Mouse (Mus musculus): Measurements from ENCODE around the gene Kcnj15. TPM values are rescaled to one million over a fixed set of nuclear protein-coding genes. Genes with fewer than 3 reads are reported as not detected.

The Kcnj15 gene
- polyA plus RNA-seq, 1 experiment = 0.22 TPM

DNA sequence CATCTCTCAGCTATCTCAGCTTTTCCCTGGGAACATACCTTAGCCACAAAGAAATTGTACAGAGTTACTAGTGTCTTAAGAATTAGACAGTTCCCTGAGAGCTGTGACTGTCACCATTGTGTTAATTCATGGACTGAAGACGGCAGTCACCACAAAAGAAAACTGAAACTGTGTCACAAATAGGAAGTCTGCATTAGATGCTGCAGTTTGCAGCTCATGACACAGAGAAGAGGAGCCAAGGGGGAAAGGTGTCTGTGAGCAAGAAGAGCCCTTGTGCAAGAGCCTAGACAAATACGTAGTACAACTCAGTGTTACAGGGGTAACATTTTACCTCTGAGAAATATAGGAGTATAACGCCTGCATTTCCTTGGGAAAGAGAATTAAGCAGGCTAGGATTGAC lies 40.3 kb downstream of the Kcnj15 start:
- TF ChIP-seq POLR2A (IDR thresholded peaks at IDR 0.05; ENCODE audit: borderline replicate concordance, extremely low read depth, insufficient read depth, insufficient read length, poor library complexity, severe bottlenecking) (no peak), CTCF (IDR thresholded peaks at IDR 0.05; ENCODE audit: borderline replicate concordance, extremely low read depth, insufficient read depth, insufficient read length) (no peak)
- no peak for DNase-seq (ENCODE audit: low read depth)

DNA sequence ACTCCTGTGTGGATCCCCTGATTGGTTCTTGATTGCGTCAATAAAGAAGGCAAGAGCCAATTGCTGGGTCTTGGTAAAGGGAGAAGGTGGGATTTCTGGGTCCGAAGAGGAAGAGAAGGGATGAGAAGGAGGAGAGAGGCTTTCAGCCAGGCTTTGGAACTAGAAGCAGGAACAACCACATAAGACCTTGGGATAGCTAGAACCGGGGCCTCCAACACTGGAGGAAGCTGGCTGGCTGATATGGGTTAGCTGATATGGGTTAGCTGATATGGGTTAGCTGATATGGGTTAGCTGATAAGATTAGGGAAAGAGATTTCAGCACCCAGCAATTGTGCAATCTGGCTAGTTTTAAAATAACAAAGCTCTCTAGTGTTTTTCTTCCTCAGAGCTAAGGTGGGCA lies 44.3 kb downstream of the Kcnj15 start:
- DNase-seq (ENCODE audit: low read depth) = no peak
- TF ChIP-seq CTCF (IDR thresholded peaks at IDR 0.05; ENCODE audit: borderline replicate concordance, extremely low read depth, insufficient read depth, insufficient read length) (no peak), POLR2A (IDR thresholded peaks at IDR 0.05; ENCODE audit: borderline replicate concordance, extremely low read depth, insufficient read depth, insufficient read length, poor library complexity, severe bottlenecking) (no peak)

DNA sequence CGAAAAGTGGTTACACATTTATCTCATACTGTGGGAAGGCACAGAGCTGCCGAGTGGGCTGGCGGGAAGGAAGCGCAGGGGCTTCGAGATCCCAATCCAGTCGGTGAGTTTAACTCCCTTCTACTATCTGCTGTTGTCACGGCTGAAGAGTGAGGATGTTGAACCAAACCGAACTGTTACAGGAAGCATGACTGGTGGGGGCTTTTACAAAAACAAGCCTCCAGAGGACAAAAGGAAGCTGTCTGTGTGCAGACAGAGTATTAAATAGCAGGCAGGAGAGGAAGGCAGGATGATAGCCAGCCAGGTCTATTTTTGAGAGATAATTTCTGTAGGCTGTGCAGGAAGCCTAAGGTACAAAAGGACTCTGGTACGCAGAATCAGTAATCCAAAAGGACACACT lies 46.3 kb downstream of the Kcnj15 start:
- DNase-seq (ENCODE audit: low read depth) = no peak
- TF ChIP-seq CTCF (IDR thresholded peaks at IDR 0.05; ENCODE audit: borderline replicate concordance, extremely low read depth, insufficient read depth, insufficient read length) (no peak), POLR2A (IDR thresholded peaks at IDR 0.05; ENCODE audit: borderline replicate concordance, extremely low read depth, insufficient read depth, insufficient read length, poor library complexity, severe bottlenecking) (no peak)

DNA sequence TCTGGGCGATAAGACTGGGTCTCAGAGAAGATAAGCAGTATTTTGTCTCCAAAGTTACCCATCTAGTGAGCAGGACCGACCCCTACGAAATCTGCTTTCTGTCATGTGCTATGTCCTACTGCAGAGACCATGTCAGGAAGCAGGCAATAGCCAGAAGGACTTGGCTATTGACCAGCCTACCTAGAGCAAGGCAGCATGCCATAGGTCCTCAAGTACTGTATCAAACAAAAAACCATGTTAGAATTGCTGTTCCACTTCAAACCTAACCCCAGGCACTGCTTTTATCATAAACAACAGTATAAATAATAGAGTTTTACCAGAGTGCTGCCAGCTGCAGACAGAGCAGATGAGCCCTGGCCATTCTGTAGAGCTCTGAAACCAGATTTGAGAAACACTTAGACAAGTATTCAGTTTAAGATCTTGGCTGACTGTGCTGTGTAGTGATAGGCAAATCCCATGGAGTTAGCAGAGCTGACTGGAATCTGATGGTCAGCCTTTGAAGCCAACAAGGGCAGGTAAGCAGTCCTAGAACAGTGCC lies 50.5 kb downstream of the Kcnj15 start:
- TF ChIP-seq POLR2A (IDR thresholded peaks at IDR 0.05; ENCODE audit: borderline replicate concordance, extremely low read depth, insufficient read depth, insufficient read length, poor library complexity, severe bottlenecking) = no peak
- TF ChIP-seq CTCF (IDR thresholded peaks at IDR 0.05; ENCODE audit: borderline replicate concordance, extremely low read depth, insufficient read depth, insufficient read length) = no peak
- DNase-seq (ENCODE audit: low read depth) = no peak

DNA sequence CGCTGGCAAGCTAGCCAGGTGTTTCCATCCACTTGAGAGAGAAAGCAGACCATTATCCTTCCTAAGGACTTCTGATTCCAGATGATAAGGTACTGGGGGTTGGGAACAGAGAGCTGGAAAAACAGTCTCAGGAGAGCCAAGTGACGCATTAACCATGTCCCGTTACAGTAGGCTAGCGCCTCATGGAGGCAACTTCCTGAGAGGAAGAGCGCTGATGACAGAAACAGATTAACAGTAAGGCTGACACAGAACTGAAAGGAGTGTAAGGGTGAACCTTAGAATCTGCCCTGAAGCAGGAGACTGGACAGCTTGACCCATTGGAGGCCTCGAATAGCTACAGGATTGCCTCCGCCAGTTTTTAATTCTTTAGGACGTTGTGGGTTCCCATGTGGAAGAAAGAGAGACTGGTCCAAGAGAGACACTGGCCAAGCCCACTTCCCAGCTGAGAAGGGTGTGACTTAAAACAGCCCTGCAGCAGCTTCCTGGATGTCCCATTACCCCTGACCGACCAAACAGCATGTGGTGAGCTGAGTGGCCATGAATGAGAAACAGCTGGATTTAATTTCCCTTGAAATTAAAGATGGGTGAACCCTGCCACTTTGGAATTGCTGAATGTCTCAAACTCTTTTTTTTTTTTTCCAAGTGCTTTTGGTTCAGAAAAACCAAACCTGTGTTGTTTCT lies 64.7 kb downstream of the Kcnj15 start:
- DNase-seq (ENCODE audit: low read depth) = no peak
- TF ChIP-seq CTCF (IDR thresholded peaks at IDR 0.05; ENCODE audit: borderline replicate concordance, extremely low read depth, insufficient read depth, insufficient read length) (no peak), POLR2A (IDR thresholded peaks at IDR 0.05; ENCODE audit: borderline replicate concordance, extremely low read depth, insufficient read depth, insufficient read length, poor library complexity, severe bottlenecking) (no peak)

DNA sequence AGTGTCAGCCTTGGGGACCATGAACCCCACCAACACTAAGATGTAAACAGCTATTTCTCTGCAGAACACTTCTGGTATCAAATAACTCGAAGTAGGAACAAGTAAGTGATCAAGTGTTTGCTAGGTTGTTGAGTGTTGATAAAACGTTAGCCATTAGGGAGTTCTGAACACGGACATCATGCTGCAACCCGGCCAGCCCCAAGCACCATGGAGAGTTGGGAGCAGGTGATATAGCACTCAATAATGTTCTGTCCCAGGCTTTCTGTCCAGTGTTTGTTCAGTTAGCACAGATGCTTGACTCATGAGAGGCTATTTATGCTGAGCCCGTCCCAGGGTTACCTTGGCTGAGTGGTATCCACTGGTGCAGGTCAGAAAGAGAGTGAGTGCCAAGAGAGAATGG lies 74.8 kb downstream of the Kcnj15 start:
- TF ChIP-seq POLR2A (IDR thresholded peaks at IDR 0.05; ENCODE audit: borderline replicate concordance, extremely low read depth, insufficient read depth, insufficient read length, poor library complexity, severe bottlenecking) (no peak), CTCF (IDR thresholded peaks at IDR 0.05; ENCODE audit: borderline replicate concordance, extremely low read depth, insufficient read depth, insufficient read length) (no peak)
- DNase-seq (ENCODE audit: low read depth) = no peak

DNA sequence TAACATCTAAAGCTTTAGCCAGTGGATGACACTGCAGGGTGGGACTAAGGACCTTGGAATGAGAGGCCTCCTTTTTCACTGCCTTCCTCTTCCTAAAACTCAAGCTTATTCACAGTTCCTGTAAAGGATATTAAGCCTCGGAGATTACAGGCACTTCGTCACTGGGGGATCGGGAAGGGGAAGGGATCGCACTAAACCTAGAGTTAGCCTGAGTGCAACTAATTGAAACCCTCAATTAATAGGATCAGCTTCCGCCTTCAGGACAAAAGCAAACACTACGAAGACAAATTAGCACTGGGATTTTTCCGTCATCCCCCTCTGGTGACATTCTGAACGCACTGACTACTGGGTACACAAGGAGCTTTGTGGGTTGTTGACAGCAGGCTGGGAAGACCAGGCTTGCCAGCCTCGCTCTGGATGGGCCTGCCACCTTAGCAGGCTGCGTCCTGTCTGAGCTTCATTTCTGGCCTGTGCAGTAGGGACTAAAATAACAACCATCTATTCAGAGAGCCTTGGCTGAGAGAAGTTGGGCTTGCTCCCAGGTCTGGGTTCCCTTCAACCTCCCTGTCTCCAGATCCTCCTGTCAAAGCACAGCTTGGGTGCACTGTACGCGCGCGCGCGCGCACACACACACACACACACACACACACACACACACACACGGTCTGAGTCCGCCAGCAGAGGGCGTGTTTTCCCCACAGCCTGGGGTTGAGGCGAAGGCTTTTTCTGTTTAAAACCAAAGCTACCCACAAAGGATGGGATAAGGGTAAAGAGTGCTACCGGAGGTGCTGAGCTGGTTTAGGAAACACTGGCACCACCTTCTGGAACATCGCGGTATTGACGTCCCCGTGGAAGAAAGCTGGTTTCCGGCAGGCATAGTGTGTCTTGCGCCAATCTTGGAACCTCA lies 83.8 kb downstream of the Kcnj15 start:
- DNase-seq (ENCODE audit: low read depth) = peak; percentile 94
- TF ChIP-seq POLR2A (IDR thresholded peaks at IDR 0.05; ENCODE audit: borderline replicate concordance, extremely low read depth, insufficient read depth, insufficient read length, poor library complexity, severe bottlenecking) (no peak), CTCF (IDR thresholded peaks at IDR 0.05; ENCODE audit: borderline replicate concordance, extremely low read depth, insufficient read depth, insufficient read length) (peak; percentile 70)

DNA sequence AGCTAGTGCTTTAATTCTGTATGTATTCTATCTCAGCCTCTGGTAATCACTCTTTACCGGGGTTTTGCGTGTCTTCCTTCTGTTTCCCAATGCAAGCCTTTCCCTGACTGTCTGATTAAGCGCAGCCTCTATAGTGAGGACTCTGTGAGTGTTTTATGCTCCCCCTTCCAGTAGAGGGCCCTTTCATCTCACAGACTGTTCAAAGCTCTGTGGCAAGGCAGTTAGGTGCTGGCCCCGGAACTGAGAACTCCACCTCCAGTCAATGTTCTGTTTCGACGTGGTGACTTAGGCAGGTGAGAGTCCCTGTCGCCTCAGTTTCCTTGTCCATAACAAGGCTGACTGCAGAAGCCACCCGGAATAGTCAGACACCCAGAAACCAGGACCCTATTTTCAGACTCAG lies 84.7 kb downstream of the Kcnj15 start:
- DNase-seq (ENCODE audit: low read depth) = no peak
- TF ChIP-seq CTCF (IDR thresholded peaks at IDR 0.05; ENCODE audit: borderline replicate concordance, extremely low read depth, insufficient read depth, insufficient read length) = no peak

DNA sequence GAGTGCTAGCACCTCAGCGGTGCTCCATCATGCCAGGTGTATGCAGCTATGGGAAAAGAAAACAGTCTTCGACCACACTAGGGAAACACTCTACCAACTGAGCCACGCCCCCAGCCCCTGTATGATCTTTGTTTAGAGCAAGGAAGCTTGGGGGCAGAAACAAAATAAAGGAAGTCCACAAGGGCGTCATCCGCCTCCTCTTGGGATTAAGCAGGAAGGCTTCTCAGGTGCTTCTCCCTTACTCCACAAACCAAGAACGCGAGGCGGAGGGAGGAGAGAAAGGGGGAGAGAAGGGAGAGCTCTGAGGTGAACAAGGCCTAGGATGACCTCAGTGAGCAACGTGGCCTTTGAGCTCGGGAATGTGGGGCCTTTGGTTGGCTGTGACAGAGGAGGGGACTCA lies 87.6 kb downstream of the Kcnj15 start:
- TF ChIP-seq POLR2A (IDR thresholded peaks at IDR 0.05; ENCODE audit: borderline replicate concordance, extremely low read depth, insufficient read depth, insufficient read length, poor library complexity, severe bottlenecking) = no peak
- TF ChIP-seq CTCF (IDR thresholded peaks at IDR 0.05; ENCODE audit: borderline replicate concordance, extremely low read depth, insufficient read depth, insufficient read length) = no peak
- DNase-seq (ENCODE audit: low read depth) = no peak

DNA sequence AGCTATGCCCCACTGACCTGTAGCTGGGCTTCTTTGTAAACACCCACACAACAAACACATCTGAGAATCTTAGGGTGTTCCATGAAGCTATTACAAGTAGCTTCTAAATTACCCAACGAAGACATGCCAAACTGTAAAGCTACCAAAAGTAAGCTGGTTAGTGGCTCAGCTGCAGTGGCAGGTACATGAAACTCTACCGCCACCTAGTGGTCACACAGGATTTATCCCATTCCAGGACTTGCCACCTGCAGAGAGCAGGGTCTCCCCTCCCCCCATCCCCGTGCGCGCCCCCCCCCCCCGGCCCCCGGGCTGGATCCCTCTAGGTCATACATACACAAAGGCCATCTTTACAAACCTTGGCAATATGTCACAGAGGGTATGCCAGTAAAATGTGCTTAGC lies 88.5 kb downstream of the Kcnj15 start:
- TF ChIP-seq CTCF (IDR thresholded peaks at IDR 0.05; ENCODE audit: borderline replicate concordance, extremely low read depth, insufficient read depth, insufficient read length) = peak; percentile 80
- no peak for TF ChIP-seq POLR2A (IDR thresholded peaks at IDR 0.05; ENCODE audit: borderline replicate concordance, extremely low read depth, insufficient read depth, insufficient read length, poor library complexity, severe bottlenecking)
- peak; percentile 90 for DNase-seq (ENCODE audit: low read depth)

DNA sequence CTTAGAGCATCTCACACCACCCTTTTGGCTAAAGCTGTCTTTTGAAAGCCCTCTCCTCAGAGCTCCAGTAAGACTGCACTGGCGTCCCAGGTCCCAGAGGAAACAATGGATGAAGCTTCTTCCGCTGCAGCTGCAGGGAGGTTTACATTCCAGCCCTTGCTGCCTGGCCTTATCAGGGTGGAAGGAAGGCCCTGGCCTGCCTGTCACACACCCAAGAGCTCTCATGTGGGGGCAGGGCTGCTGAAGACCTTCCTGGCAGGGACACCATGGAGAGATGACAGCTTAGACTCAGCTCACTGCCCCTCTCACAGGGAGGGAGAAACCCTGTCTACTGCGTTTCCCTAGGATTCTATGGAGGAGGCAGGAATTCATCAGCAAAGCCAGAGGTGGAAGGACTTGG lies 89.8 kb downstream of the Kcnj15 start:
- no peak for TF ChIP-seq CTCF (IDR thresholded peaks at IDR 0.05; ENCODE audit: borderline replicate concordance, extremely low read depth, insufficient read depth, insufficient read length)
- no peak for TF ChIP-seq POLR2A (IDR thresholded peaks at IDR 0.05; ENCODE audit: borderline replicate concordance, extremely low read depth, insufficient read depth, insufficient read length, poor library complexity, severe bottlenecking)
- DNase-seq (ENCODE audit: low read depth) = no peak

Data from brain, embryonic 14.5 days (tissue).